Mouse (Mus musculus) small intestine, adult 2 months (tissue): ENCODE measurements around the gene Crlf1. TPM values are rescaled to one million over a fixed set of nuclear protein-coding genes. Genes with fewer than 3 reads are reported as not detected.

ENCODE experiments used
- H3K27ac ChIP-seq: fragments of 200-500 bp; 2 replicates; pipeline ENCODE4 v1.5.1; 2012; ENCODE audit warnings: low read depth, low read length, control low read depth, inconsistent platforms; ENCODE audit not compliant: insufficient read depth
- H3K27me3 ChIP-seq: fragments of 200-500 bp; 2 replicates; pipeline ENCODE4 v1.6.1; 2012; ENCODE audit warnings: mild to moderate bottlenecking, moderate library complexity, low read length, inconsistent platforms; ENCODE audit not compliant: control insufficient read depth, insufficient read depth
- H3K36me3 ChIP-seq: fragments of 200-500 bp; 2 replicates; pipeline ENCODE4 v1.6.1; 2012; ENCODE audit warnings: mild to moderate bottlenecking, low read length, control low read depth, inconsistent platforms; ENCODE audit not compliant: control insufficient read depth, insufficient read depth
- H3K4me1 ChIP-seq: fragments of 200-500 bp; 2 replicates; pipeline ENCODE4 v1.6.1; 2012; ENCODE audit warnings: low read length, inconsistent platforms, mixed read lengths; ENCODE audit not compliant: control insufficient read depth, insufficient read depth, insufficient read length
- H3K4me3 ChIP-seq: fragments of 200-500 bp; 2 replicates; pipeline ENCODE4 v1.5.1; 2012; ENCODE audit warnings: low read depth, mild to moderate bottlenecking, control low read depth, inconsistent platforms, low read length, moderate library complexity
- CTCF ChIP-seq: fragments of 200-500 bp; IDR thresholded peaks from 2 replicates; pipeline ENCODE4 v1.5.1; 2012; ENCODE audit warnings: low read depth, mild to moderate bottlenecking, control low read depth, inconsistent platforms, low read length, moderate library complexity, mixed read lengths; ENCODE audit not compliant: insufficient replicate concordance, insufficient read length; ENCODE audit errors: extremely low read depth
- POLR2A ChIP-seq: fragments of 200-500 bp; IDR thresholded peaks from 2 replicates; pipeline ENCODE4 v1.6.1; 2012; ENCODE audit warnings: low read depth, mild to moderate bottlenecking, control low read depth, inconsistent platforms, low read length, moderate library complexity
- WGBS: fragments of 180-500 bp; shearing (Covaris S2); methylation state at CpG from one replicate; pipeline ENCODE4 v1.1.7; 2018; 5-methylcytosine and 5-hydroxymethylcytosine counted together
- polyA plus RNA-seq: library from polyadenylated mRNA; depleted of rRNA; stranded (reverse); fragments of >200 nt; gene quantifications from 2 replicates; pipeline ENCODE4 v1.2.3, GENCODE M21; 2012

Gene Crlf1
- polyA plus RNA-seq, 1 experiment, result 2.3 TPM

DNA sequence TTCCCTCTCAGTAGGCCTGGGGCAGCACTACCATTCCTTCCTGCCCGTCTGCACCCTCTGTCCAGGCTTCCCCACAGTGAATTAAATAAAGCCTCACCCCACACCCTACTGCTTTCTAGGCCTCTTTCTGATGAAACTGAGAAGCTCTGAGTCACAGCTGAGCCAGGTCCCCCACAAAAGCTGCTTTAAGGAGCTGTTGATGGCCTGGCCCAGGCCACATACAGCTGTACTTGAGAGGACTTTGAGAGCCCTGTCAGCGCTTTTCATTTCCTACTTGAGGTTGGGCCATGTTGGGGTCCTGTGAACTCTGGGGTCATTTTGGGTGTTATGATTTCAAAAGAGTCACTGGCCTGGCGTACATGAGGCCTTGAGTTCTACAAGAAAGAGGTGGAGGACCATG is 42.3 kb downstream of the Crlf1 start:
- H3K36me3 ChIP-seq, result peaks cover 52% of the 10 kb centered on the region
- no peaks in the 10 kb centered on the region for H3K27me3 ChIP-seq
- no peak overlapping the region for H3K27ac ChIP-seq
- H3K4me1 ChIP-seq, result peaks cover 5% of the 10 kb centered on the region; the same call in 1 of the 2 replicates
- WGBS, result 85% methylated on average over 3 of the region's 3 CpGs
- no peak for TF ChIP-seq CTCF
- H3K4me3 ChIP-seq, result no peak overlapping the region

- no peak overlapping the region for H3K4me3 ChIP-seq
- H3K36me3 ChIP-seq, result peaks cover 48% of the 10 kb centered on the region
- peaks cover 6% of the 10 kb centered on the region; the same call in 1 of the 2 replicates for H3K4me1 ChIP-seq
- WGBS, result 99% methylated on average over 2 of the region's 2 CpGs
- H3K27me3 ChIP-seq, result no peaks in the 10 kb centered on the region
- no peak overlapping the region for H3K27ac ChIP-seq
- TF ChIP-seq CTCF, result no peak
- TF ChIP-seq POLR2A, result no peak
Observed at GRCm38 (mm10) chr8:70535701-70536100, 42.7 kb downstream of the Crlf1 start.

- H3K4me1 ChIP-seq, result peaks cover 10% of the 10 kb centered on the region; the same call in 1 of the 2 replicates
- peak; percentile 61; the same call in 1 of the 2 replicates for TF ChIP-seq POLR2A
- TF ChIP-seq CTCF, result no peak
- H3K4me3 ChIP-seq, result peak overlapping the region; percentile 69
- 7% methylated on average over 24 of the region's 24 CpGs for WGBS
- H3K27me3 ChIP-seq, result no peaks in the 10 kb centered on the region
- peak overlapping the region; percentile 89 for H3K27ac ChIP-seq
- H3K36me3 ChIP-seq, result peaks cover 25% of the 10 kb centered on the region
Observed at GRCm38 (mm10) chr8:70538024-70538579, 45.1 kb downstream of the Crlf1 start.

DNA sequence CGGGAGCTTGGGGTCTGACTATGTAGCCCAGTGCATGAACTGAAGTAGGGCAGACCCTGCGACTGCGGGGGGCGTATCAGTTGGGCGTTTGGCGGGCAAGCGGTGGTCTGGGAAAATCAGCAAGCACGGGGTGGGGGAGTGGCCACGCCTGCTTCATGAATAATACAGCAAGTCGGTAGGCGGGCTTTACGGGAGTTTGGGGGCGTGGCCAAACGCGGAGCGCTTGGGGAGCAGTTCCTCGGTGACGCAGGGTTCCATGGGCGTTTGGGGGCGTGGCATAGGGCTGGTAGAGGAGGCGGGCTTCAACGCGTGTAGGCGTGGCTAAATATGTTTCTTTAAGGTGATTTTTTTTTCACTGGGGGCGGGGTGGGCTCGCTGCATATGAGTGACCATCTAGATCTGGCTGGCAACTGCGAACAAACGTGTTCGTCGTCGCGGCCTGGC is 45.7 kb downstream of the Crlf1 start:
- under 1% methylated on average over 32 of the region's 32 CpGs for WGBS
- Histone ChIP-seq H3K4me3 (peak overlapping the region; percentile 91), H3K27me3 (no peaks in the 10 kb centered on the region), H3K36me3 (peaks cover 25% of the 10 kb centered on the region), H3K27ac (peak overlapping the region; percentile 99), H3K4me1 (peaks cover 16% of the 10 kb centered on the region)
- TF ChIP-seq CTCF, result no peak
- TF ChIP-seq POLR2A, result 0 out of 2 replicates have a peak, but pooled peaks have one; percentile 4

GRCm38 (mm10) chr8:70539077-70539813 is 46.3 kb downstream of the Crlf1 start, which contains the start of gene Ell:
TSS of gene Ell (plus strand) at chr8:70539457.
- Histone ChIP-seq H3K27me3 (no peaks in the 10 kb centered on the region), H3K27ac (peak within 1 kb of the TSS; percentile 99), H3K4me1 (peaks cover 21% of the 10 kb centered on the region), H3K36me3 (peaks cover 19% of the 10 kb centered on the region), H3K4me3 (peak within 1 kb of the TSS; percentile 91)
- no peak for TF ChIP-seq CTCF
- TF ChIP-seq POLR2A, result peak; percentile 46; the same call in 1 of the 2 replicates
- WGBS, result 1% methylated on average over 58 of the region's 58 CpGs

- H3K27ac ChIP-seq, result peak overlapping the region; percentile 86
- H3K27me3 ChIP-seq, result no peaks in the 10 kb centered on the region
- under 1% methylated on average over 4 of the region's 4 CpGs for WGBS
- H3K4me3 ChIP-seq, result peak overlapping the region; percentile 91
- peaks cover 11% of the 10 kb centered on the region for H3K36me3 ChIP-seq
- TF ChIP-seq POLR2A, result no peak
- no peak for TF ChIP-seq CTCF
- peaks cover 23% of the 10 kb centered on the region for H3K4me1 ChIP-seq
Observed at GRCm38 (mm10) chr8:70540013-70540506, 47.1 kb downstream of the Crlf1 start.

DNA sequence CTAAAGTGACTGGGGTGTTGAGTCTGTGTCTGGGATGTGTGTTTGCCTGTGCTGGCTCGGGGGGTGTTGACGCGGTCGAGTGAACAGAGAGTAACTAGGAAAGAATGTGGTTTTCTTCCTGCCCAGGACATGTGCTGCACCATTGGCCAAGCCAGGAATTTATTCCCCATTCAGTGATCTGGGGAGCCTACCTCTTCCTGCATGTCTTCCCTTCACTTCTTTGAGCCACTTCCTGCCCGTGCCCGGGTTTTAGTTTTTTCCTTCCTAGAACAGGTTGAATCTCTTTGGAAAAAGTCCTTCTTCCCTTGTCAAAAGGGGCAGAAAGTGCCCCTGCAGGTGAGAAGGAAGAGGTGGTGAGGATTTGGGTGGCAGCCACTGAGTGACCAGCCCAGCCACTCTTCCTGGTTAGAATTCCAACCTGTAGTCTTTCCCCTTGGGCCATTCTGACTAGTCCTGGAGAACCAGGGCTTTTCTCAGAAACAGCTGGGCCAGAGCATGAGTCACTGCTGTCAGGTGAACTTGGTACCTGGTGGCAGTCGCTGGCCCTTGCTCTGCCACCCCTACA is 47.6 kb downstream of the Crlf1 start:
- peaks cover 6% of the 10 kb centered on the region for H3K36me3 ChIP-seq
- H3K27me3 ChIP-seq, result no peaks in the 10 kb centered on the region
- H3K27ac ChIP-seq, result peak overlapping the region; percentile 86
- H3K4me1 ChIP-seq, result peaks cover 23% of the 10 kb centered on the region
- WGBS, result 8% methylated on average over 7 of the region's 7 CpGs
- TF ChIP-seq CTCF, result no peak
- peak; percentile 51; the same call in 1 of the 2 replicates for TF ChIP-seq POLR2A
- peak overlapping the region; percentile 91 for H3K4me3 ChIP-seq
